Mouse (Mus musculus) hindbrain, embryonic 12.5 days (tissue): Measurements from ENCODE around the gene Mta3. TPM values are rescaled to one million over a fixed set of nuclear protein-coding genes. Genes with fewer than 3 reads are reported as not detected.
A peak's percentile ranks its signal among the peaks of the same experiment; 100 is the strongest.
"Not testable (repeated sequence)": the region's sequence is repeated elsewhere in the genome, so short reads cannot be mapped to it uniquely, and the experiment has no call there.

Experiments used
- ATAC-seq: fragments of 200-750 bp; cut with Nextera tagmentation; 2 replicates; pipeline ENCODE4 v1.8.0; 2017; ENCODE audit warnings: moderate TSS enrichment; ENCODE audit not compliant: low FRiP score
- H3K27ac ChIP-seq: fragments of 300-500 bp; sonication (generic); 2 replicates; pipeline ENCODE4 v1.5.1; 2016; ENCODE audit warnings: mild to moderate bottlenecking
- H3K27me3 ChIP-seq: fragments of 300-500 bp; sonication (generic); 2 replicates; pipeline ENCODE4 v1.6.1; 2016; ENCODE audit warnings: mild to moderate bottlenecking
- H3K36me3 ChIP-seq: fragments of 300-500 bp; sonication (generic); 2 replicates; pipeline ENCODE4 v1.6.1; 2016; ENCODE audit warnings: mild to moderate bottlenecking
- H3K4me1 ChIP-seq: fragments of 300-500 bp; sonication (generic); 2 replicates; pipeline ENCODE4 v1.6.1; 2016
- H3K4me2 ChIP-seq: fragments of 300-500 bp; sonication (generic); replicated peaks from 2 replicates; pipeline ENCODE4 v1.6.1; 2016; ENCODE audit warnings: mild to moderate bottlenecking
- H3K4me3 ChIP-seq: fragments of 300-500 bp; sonication (generic); 2 replicates; pipeline ENCODE4 v1.5.1; 2016; ENCODE audit warnings: mild to moderate bottlenecking
- H3K9ac ChIP-seq: fragments of 300-500 bp; sonication (generic); 2 replicates; pipeline ENCODE4 v1.6.1; 2016; ENCODE audit warnings: mild to moderate bottlenecking, moderate library complexity
- H3K9me3 ChIP-seq: fragments of 300-500 bp; sonication (generic); replicated peaks from 2 replicates; pipeline ENCODE4 v1.6.1; 2016; ENCODE audit warnings: mild to moderate bottlenecking
- whole genome bisulfite sequencing: fragments of 180-500 bp; shearing (Covaris S2); methylation state at CpG from one replicate; pipeline ENCODE4 v1.1.7; 2016; 5-methylcytosine and 5-hydroxymethylcytosine counted together
- polyA plus RNA-seq: library from polyadenylated mRNA; unstranded; fragments of >200 nt; fragmentation: Nextera tagmentation; extraction: Ambion mirVana; gene quantifications from 2 replicates; pipeline ENCODE4 v1.2.1, GENCODE M21; 2016

The Mta3 gene
- polyA plus RNA-seq, 1 experiment from 2014 or later: 43.4 TPM

DNA sequence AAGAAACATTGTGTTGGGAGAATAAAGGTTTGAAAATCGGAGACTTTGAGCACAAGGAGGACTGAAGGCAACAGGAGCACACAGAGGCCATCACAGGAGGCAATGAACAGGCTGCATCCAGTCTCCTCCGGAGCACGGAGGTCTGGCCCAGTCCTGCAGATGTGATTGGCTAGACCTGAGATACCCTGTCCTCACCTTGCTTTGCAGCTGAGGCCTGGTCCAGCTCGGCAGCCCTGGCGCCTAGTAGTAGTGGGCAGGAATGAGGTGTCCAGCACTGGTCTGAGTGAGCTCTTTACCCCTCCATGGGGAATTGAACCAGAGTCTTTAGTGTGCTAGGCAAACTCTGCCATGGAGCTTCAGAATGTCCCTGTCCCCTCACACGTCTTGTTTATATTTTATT, 141.1 kb downstream of the Mta3 start:
- H3K27me3 ChIP-seq: no peaks in the 10 kb centered on the region
- no peak overlapping the region for H3K9ac ChIP-seq
- ATAC-seq: no peak
- peaks cover 16% of the 10 kb centered on the region for H3K4me1 ChIP-seq
- no peak overlapping the region for H3K4me3 ChIP-seq
- H3K27ac ChIP-seq: no peak overlapping the region
- no peaks in the 10 kb centered on the region for H3K9me3 ChIP-seq
- no peak overlapping the region for H3K4me2 ChIP-seq
- H3K36me3 ChIP-seq: no peaks in the 10 kb centered on the region
- 85% methylated on average over 6 of the region's 6 CpGs for WGBS

- no peak within 1 kb of the TSS for H3K4me3 ChIP-seq
- no peak within 1 kb of the TSS for H3K9ac ChIP-seq
- H3K4me2 ChIP-seq: no peak within 1 kb of the TSS
- no peaks in the 10 kb centered on the region for H3K9me3 ChIP-seq
- no peaks in the 10 kb centered on the region for H3K36me3 ChIP-seq
- no peak for ATAC-seq
- H3K4me1 ChIP-seq: peaks cover 16% of the 10 kb centered on the region
- no peaks in the 10 kb centered on the region for H3K27me3 ChIP-seq
- WGBS: 84% methylated on average over 3 of the region's 3 CpGs
- no peak within 1 kb of the TSS for H3K27ac ChIP-seq
These were observed 141.9 kb downstream of the Mta3 start, which contains the start of gene Haao for GRCm38 (mm10) chr17:83847815-83848214. Gene Haao (minus strand): TSS chr17:83847963.

DNA sequence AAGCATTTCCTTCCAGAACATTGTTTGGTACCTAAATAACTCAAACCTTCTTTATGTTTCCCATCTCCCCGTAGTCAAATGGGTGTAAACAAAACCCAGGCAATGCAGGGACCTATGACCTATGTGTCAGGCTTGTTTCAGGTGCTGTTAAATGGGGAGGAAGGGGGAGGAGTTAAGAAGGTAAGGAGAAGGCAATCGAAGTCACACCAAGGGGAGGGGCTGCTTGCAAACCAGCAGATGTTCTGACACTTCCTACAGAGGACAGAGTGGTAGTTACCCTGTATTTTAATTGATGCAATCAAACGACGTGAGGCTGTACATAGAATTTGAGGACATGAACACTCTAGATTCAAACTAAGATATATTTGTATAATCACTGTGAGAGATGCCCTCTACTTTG, 142.5 kb downstream of the Mta3 start:
- ATAC-seq: no peak
- no peak overlapping the region for H3K4me2 ChIP-seq
- no peaks in the 10 kb centered on the region for H3K9me3 ChIP-seq
- no peak overlapping the region for H3K4me3 ChIP-seq
- 64% methylated on average over 4 of the region's 4 CpGs for WGBS
- H3K27ac ChIP-seq: no peak overlapping the region
- H3K9ac ChIP-seq: no peak overlapping the region
- no peaks in the 10 kb centered on the region for H3K36me3 ChIP-seq
- no peaks in the 10 kb centered on the region for H3K27me3 ChIP-seq
- H3K4me1 ChIP-seq: peaks cover 16% of the 10 kb centered on the region

GRCm38 (mm10) chr17:83849081-83849675, 143.2 kb downstream of the Mta3 start:
- H3K36me3 ChIP-seq: no peaks in the 10 kb centered on the region
- no peak overlapping the region for H3K4me2 ChIP-seq
- no peaks in the 10 kb centered on the region for H3K27me3 ChIP-seq
- H3K9me3 ChIP-seq: no peaks in the 10 kb centered on the region
- H3K27ac ChIP-seq: no peak overlapping the region
- no peak overlapping the region for H3K9ac ChIP-seq
- 55% methylated on average over 12 of the region's 12 CpGs for WGBS
- no peak overlapping the region for H3K4me3 ChIP-seq
- H3K4me1 ChIP-seq: peaks cover 14% of the 10 kb centered on the region
- ATAC-seq: peak; percentile 62

- peak; percentile 42; the same call in 1 of the 2 replicates for ATAC-seq
- WGBS: 85% methylated on average over 5 of the region's 5 CpGs
- Histone ChIP-seq H3K4me1 (peaks cover 14% of the 10 kb centered on the region), H3K27me3 (no peaks in the 10 kb centered on the region), H3K36me3 (no peaks in the 10 kb centered on the region), H3K4me3 (no peak overlapping the region), H3K4me2 (no peak overlapping the region), H3K9me3 (no peaks in the 10 kb centered on the region), H3K27ac (no peak overlapping the region), H3K9ac (no peak overlapping the region)
These were observed 143.8 kb downstream of the Mta3 start for GRCm38 (mm10) chr17:83849717-83850116.

DNA sequence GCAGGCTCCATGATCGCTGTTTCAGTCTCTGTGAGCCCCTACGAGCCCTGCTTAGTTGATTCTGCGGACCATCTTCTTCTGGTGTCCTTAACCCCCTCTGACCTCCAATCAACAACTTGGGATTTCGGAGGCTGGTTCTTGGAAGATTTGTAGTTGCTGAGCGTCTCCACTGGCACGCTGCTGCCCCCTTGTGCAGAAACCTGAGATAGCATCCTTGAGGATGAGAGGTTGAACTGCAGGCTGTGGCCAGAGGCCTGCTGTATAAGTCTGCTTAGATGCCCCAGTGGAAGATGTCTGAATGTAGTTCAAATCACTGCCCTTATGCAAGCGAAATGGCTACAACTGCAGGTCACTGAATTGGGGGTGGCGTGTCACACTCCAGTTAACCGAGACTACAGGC, 144.5 kb downstream of the Mta3 start:
- no peak overlapping the region for H3K4me3 ChIP-seq
- no peak overlapping the region for H3K9ac ChIP-seq
- H3K36me3 ChIP-seq: no peaks in the 10 kb centered on the region
- H3K4me2 ChIP-seq: 0 out of 2 replicates have a peak overlapping the region, but pooled peaks have one; percentile 9
- H3K27ac ChIP-seq: no peak overlapping the region
- H3K27me3 ChIP-seq: no peaks in the 10 kb centered on the region
- 16% methylated on average over 9 of the region's 9 CpGs for WGBS
- H3K4me1 ChIP-seq: peaks cover 14% of the 10 kb centered on the region
- H3K9me3 ChIP-seq: no peaks in the 10 kb centered on the region
- ATAC-seq: 0 out of 2 replicates have a peak, but pooled peaks have one; percentile 26

- ATAC-seq: no peak
- H3K27ac ChIP-seq: no peak overlapping the region
- H3K36me3 ChIP-seq: no peaks in the 10 kb centered on the region
- WGBS: 83% methylated on average over 5 of the region's 5 CpGs
- no peak overlapping the region for H3K9ac ChIP-seq
- H3K9me3 ChIP-seq: no peaks in the 10 kb centered on the region
- H3K27me3 ChIP-seq: no peaks in the 10 kb centered on the region
- H3K4me3 ChIP-seq: no peak overlapping the region
- peaks cover 14% of the 10 kb centered on the region for H3K4me1 ChIP-seq
- no peak overlapping the region for H3K4me2 ChIP-seq
These were observed 144.9 kb downstream of the Mta3 start for GRCm38 (mm10) chr17:83850864-83851263.

- Histone ChIP-seq H3K27me3 (no peaks in the 10 kb centered on the region), H3K9me3 (no peaks in the 10 kb centered on the region), H3K9ac (no peak overlapping the region), H3K27ac (no peak overlapping the region), H3K4me3 (no peak overlapping the region), H3K4me1 (peaks cover 13% of the 10 kb centered on the region), H3K36me3 (no peaks in the 10 kb centered on the region), H3K4me2 (no peak overlapping the region)
- WGBS: 58% methylated on average over 3 of the region's 3 CpGs
- ATAC-seq: no peak
These were observed 147.9 kb downstream of the Mta3 start for GRCm38 (mm10) chr17:83853831-83854230.

- no peak overlapping the region for H3K27ac ChIP-seq
- H3K36me3 ChIP-seq: no peaks in the 10 kb centered on the region
- no peak overlapping the region for H3K4me3 ChIP-seq
- peaks cover 10% of the 10 kb centered on the region for H3K4me1 ChIP-seq
- no peaks in the 10 kb centered on the region for H3K27me3 ChIP-seq
- 0 out of 2 replicates have a peak, but pooled peaks have one; percentile 29 for ATAC-seq
- no peaks in the 10 kb centered on the region for H3K9me3 ChIP-seq
- no peak overlapping the region for H3K4me2 ChIP-seq
- 52% methylated on average over 12 of the region's 12 CpGs for WGBS
- H3K9ac ChIP-seq: no peak overlapping the region
These were observed 148.4 kb downstream of the Mta3 start for GRCm38 (mm10) chr17:83854284-83854918.

- Histone ChIP-seq H3K27ac (no peak overlapping the region), H3K9me3 (no peaks in the 10 kb centered on the region), H3K4me1 (peaks cover 4% of the 10 kb centered on the region; the same call in 1 of the 2 replicates), H3K4me3 (no peak overlapping the region), H3K36me3 (no peaks in the 10 kb centered on the region), H3K4me2 (no peak overlapping the region), H3K9ac (no peak overlapping the region), H3K27me3 (peaks cover 2% of the 10 kb centered on the region; the same call in 1 of the 2 replicates)
- 80% methylated on average over 7 of the region's 7 CpGs for WGBS
- no peak for ATAC-seq
These were observed 152.4 kb downstream of the Mta3 start for GRCm38 (mm10) chr17:83858413-83858812.

- Histone ChIP-seq H3K27ac (no peak overlapping the region), H3K9me3 (no peaks in the 10 kb centered on the region), H3K27me3 (peaks cover 5% of the 10 kb centered on the region; the same call in 1 of the 2 replicates), H3K9ac (no peak overlapping the region), H3K4me2 (no peak overlapping the region), H3K4me3 (no peak overlapping the region), H3K4me1 (peaks cover 4% of the 10 kb centered on the region; the same call in 1 of the 2 replicates), H3K36me3 (no peaks in the 10 kb centered on the region)
- 86% methylated on average over 4 of the region's 4 CpGs for WGBS
- ATAC-seq: no peak
These were observed 153.7 kb downstream of the Mta3 start for GRCm38 (mm10) chr17:83859639-83860038.

DNA sequence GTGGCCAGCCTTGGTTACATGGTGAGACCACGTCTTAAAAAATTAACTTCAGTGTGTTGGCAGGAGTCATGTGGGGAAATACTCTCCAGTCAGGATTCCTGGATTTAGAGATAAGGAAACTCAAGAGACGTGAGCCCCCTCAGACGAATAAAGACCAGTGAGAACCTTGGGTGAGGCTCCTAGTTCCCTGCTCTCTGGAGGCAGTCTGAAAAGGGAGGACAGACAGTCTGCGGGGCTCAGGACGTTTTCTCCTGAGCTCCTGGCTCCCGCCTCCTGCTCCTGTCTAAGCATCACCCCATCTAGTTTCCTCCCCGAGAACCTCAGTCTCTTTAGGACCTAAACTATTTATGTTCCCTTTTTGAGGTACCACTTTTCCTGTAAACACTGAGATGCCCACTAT, 154.3 kb downstream of the Mta3 start:
- Histone ChIP-seq H3K9me3 (no peaks in the 10 kb centered on the region), H3K4me3 (no peak overlapping the region), H3K4me2 (no peak overlapping the region), H3K9ac (no peak overlapping the region), H3K4me1 (peaks cover 4% of the 10 kb centered on the region; the same call in 1 of the 2 replicates), H3K27me3 (peaks cover 5% of the 10 kb centered on the region; the same call in 1 of the 2 replicates), H3K36me3 (no peaks in the 10 kb centered on the region), H3K27ac (no peak overlapping the region)
- 85% methylated on average over 7 of the region's 7 CpGs for WGBS
- no peak for ATAC-seq

DNA sequence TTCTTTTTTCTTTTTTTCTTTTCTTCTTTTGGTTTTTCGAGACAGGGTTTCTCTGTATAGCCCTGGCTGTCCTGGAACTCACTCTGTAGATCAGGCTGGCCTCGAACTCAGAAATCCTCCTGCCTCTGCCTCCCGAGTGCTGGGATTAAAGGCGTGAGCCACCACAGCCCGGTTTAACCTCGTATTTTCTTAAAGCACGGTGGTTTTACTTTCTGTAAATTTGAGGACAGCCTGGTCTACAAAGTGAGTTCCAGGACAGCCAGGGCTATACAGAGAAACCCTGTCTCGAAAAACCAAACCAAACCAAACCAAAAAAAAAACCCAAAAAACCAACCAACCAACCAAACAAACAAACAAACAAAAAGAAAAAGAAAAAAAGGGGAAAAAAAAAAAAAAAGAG, 155.0 kb downstream of the Mta3 start:
- 65% methylated on average over 8 of the region's 8 CpGs for WGBS
- not testable (repeated sequence) for H3K9ac ChIP-seq
- H3K4me3 ChIP-seq: peak overlapping the region; percentile 72; the same call in 1 of the 2 replicates

More for the DNA sequence above, 155.0 kb downstream of the Mta3 start:
- not testable (repeated sequence) for H3K4me1 ChIP-seq, H3K9me3 ChIP-seq, H3K27me3 ChIP-seq, H3K27ac ChIP-seq, ATAC-seq, H3K36me3 ChIP-seq
- peak overlapping the region; percentile 74; the same call in 1 of the 2 replicates for H3K4me2 ChIP-seq
